Mouse (Mus musculus): ENCODE measurements around the gene Vti1a.

DNA sequence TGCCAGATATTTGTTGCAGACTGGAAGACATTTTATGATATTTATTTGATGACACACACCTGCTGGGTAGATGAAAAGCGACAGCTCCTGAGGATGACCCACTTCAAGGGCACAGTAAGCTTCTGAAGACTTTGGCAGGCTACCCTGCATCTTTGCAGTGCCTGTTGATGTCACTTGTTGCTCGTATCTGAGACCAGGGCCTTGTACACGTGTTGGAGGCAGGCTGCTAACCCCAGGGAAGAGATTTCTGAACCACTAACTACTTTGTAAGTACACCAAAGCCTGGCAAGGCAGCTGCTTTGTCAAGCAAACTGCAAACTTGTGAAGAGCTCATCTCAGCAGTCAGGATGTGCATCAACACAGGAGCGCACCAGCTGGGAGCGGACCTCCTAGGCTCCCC lies 225.5 kb downstream of the Vti1a start:
- TF ChIP-seq CTCF (IDR thresholded peaks at IDR 0.05; ENCODE audit: low read depth) (no peak), EP300 (IDR thresholded peaks at IDR 0.05; ENCODE audit: low read depth) (no peak)
